8 mouse cellular contexts compared by ENCODE assay signal in the genomic region with DNA sequence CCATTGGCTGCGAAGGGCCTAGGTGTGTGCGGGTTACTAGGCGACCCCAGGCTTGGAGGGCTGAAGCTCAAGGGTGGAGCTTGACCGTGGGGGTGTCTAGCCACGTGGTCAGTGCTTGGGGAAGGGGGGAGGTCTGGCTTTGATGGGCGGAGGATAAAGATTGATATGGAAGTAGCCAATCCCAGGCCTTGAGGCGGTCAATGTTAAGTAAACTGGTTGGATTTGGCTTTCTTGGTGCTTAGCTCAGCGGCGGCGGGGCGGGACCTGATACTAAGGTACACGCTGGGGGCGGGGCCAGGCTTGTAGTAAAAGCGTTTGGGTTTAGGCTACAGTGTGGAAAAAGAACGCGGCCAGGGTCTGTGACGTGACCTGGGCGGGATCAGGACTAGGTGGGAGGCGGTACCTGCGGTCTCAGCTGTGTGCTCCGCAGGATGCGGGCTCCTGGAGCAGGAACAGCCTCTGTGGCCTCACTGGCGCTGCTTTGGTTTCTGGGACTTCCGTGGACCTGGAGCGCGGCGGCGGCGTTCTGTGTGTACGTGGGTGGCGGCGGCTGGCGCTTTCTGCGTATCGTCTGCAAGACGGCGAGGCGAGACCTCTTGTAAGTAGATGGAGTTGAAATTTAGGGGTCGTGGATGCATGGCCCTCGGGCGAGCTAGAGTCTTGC. TPM values are rescaled to one million over a fixed set of nuclear protein-coding genes. Genes with fewer than 3 reads are reported as not detected.
A peak's percentile ranks its signal among the peaks of the same experiment; 100 is the strongest.
DNase-seq lines count a peak whose midpoint lies in the region; ATAC-seq lines count a peak whose summit lies in the region.

No protein-coding gene starts in this region.

- H3K27me3 ChIP-seq in hindbrain, embryonic 15.5 days = no peaks in the 10 kb centered on the region

- peak overlapping the region; percentile 90 for H3K4me2 ChIP-seq in hindbrain, embryonic 15.5 days

- 1% methylated on average over 41 of the region's 41 CpGs for WGBS in hindbrain, embryonic 15.5 days

- ATAC-seq in hindbrain, embryonic 15.5 days (ENCODE audit: low FRiP score, low read depth) = peak; percentile 93

- H3K4me3 ChIP-seq in hindbrain, embryonic 15.5 days = peak overlapping the region; percentile 75

- no peaks in the 10 kb centered on the region for H3K9me3 ChIP-seq in hindbrain, embryonic 15.5 days

- peak overlapping the region; percentile 90 for H3K27ac ChIP-seq in hindbrain, embryonic 15.5 days (replicated peaks)

- H3K9ac ChIP-seq in hindbrain, embryonic 15.5 days = peak overlapping the region; percentile 63

- peak; percentile 96 for DNase-seq in NIH3T3 (ENCODE audit: low read depth)
- peak; percentile 98 for DNase-seq in cerebellum, postnatal 10 days
- DNase-seq in frontal cortex, postnatal 36 days (ENCODE audit: low spot score in 2 of 2) = peak; percentile 94 to 98
- peak; percentile 94 to 95 for DNase-seq in layer of hippocampus, postnatal 36 days
- DNase-seq in lung, postnatal 25 days (ENCODE audit: low spot score) = peak; percentile 96
- peak; percentile 96 for DNase-seq in retina, embryonic 14.5 days (ENCODE audit: low spot score)
- peak; percentile 85 to 91 for DNase-seq in thymus, postnatal 36 days

- H3K4me1 ChIP-seq in hindbrain, embryonic 15.5 days (replicated peaks) = peaks cover 40% of the 10 kb centered on the region

- H3K36me3 ChIP-seq in hindbrain, embryonic 15.5 days = no peaks in the 10 kb centered on the region

RNA-seq across cellular contexts. Expression of gene Slc27a1, which starts 1.7 kb away (rescaled TPM):
- polyA plus RNA-seq in hindbrain, embryonic 15.5 days (2015; fragmentation: Nextera tagmentation; extraction: Ambion mirVana) = 83.9 and 87.4 TPM in 2 replicates
- total RNA-seq in layer of hippocampus, postnatal 36 days (2021) = 100 to 1,000 TPM; 109 to 123 TPM

RNA-seq across cellular contexts. Expression of gene Nxnl1, which starts 4.0 kb away (rescaled TPM):
- 0.06 and 0.08 TPM in 2 replicates for polyA plus RNA-seq in hindbrain, embryonic 15.5 days (2015; fragmentation: Nextera tagmentation; extraction: Ambion mirVana)
- not detected for total RNA-seq in layer of hippocampus, postnatal 36 days (2021)

RNA-seq across cellular contexts. Expression of gene Tmem221, which starts 11.8 kb away (rescaled TPM):
- 0.21 and 0.38 TPM in 2 replicates for polyA plus RNA-seq in hindbrain, embryonic 15.5 days (2015; fragmentation: Nextera tagmentation; extraction: Ambion mirVana)
- total RNA-seq in layer of hippocampus, postnatal 36 days (2021) = not detected

RNA-seq across cellular contexts. Expression of gene Pgls, which starts 21.6 kb away (rescaled TPM):
- polyA plus RNA-seq in hindbrain, embryonic 15.5 days (2015; fragmentation: Nextera tagmentation; extraction: Ambion mirVana) = 224 and 233 TPM in 2 replicates
- 10 to 100 TPM; 31.0 to 35.8 TPM for total RNA-seq in layer of hippocampus, postnatal 36 days (2021)

RNA-seq across cellular contexts. Expression of gene Fam129c, which starts 27.0 kb away (rescaled TPM):
- polyA plus RNA-seq in hindbrain, embryonic 15.5 days (2015; fragmentation: Nextera tagmentation; extraction: Ambion mirVana) = 6.5 and 8.9 TPM in 2 replicates
- 1 to 10 TPM; 3.7 to 4.5 TPM for total RNA-seq in layer of hippocampus, postnatal 36 days (2021)

Comparison
In these comparisons a context has a peak if more than half of its experiments do, and no peak if none do; other contexts are left out.
1. Peak in every context shown above with its lines: DNase-seq, ATAC-seq, H3K4me3 ChIP-seq and H3K27ac ChIP-seq.